Mouse (Mus musculus) testis, postnatal 14 days (tissue): ENCODE measurements around the gene Zscan4-ps1.
"Not testable (repeated sequence)": the region's sequence is repeated elsewhere in the genome, so short reads cannot be mapped to it uniquely, and the experiment has no call there.

Experiments used
- DNase-seq: peaks from one replicate; pipeline ENCODE4 v3.0.0; 2021; ENCODE audit warnings: low spot score

Gene Zscan4-ps1

DNA sequence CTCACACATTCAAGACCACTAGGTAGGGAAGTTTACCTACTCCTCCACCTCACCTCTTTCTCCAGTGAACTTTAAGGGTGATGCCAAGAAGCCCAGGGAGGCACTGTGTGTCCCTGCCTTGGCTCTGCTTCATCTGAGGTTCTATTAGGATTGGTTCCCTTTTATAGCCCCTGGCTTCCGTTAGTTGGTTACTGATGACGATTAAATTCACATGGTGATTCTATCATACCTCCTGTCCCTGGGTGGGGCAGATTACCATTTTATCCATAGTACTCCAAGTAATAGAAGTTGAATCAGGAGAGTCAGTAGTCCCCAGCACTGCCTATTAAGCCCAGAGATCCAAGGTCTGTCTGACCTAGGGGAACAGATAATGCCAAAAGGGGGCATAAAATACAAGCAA, at the start of gene Zscan4-ps1:
Gene Zscan4-ps1 (minus strand): TSS at position 101 of the 400 bp plus-strand sequence.
- not testable (repeated sequence) for DNase-seq
